Mouse (Mus musculus) small intestine, adult 2 months (tissue): ENCODE data around the gene Abce1. TPM values are rescaled to one million over a fixed set of nuclear protein-coding genes. Genes with fewer than 3 reads are reported as not detected.
"Not testable (repeated sequence)": the region's sequence is repeated elsewhere in the genome, so short reads cannot be mapped to it uniquely, and the experiment has no call there.

Experiments
- H3K27ac ChIP-seq: fragments of 200-500 bp; 2 replicates; pipeline ENCODE4 v1.5.1; 2012; ENCODE audit warnings: low read depth, low read length, control low read depth, inconsistent platforms; ENCODE audit not compliant: insufficient read depth
- H3K27me3 ChIP-seq: fragments of 200-500 bp; 2 replicates; pipeline ENCODE4 v1.6.1; 2012; ENCODE audit warnings: mild to moderate bottlenecking, moderate library complexity, low read length, inconsistent platforms; ENCODE audit not compliant: control insufficient read depth, insufficient read depth
- H3K36me3 ChIP-seq: fragments of 200-500 bp; 2 replicates; pipeline ENCODE4 v1.6.1; 2012; ENCODE audit warnings: mild to moderate bottlenecking, low read length, control low read depth, inconsistent platforms; ENCODE audit not compliant: control insufficient read depth, insufficient read depth
- H3K4me1 ChIP-seq: fragments of 200-500 bp; 2 replicates; pipeline ENCODE4 v1.6.1; 2012; ENCODE audit warnings: low read length, inconsistent platforms, mixed read lengths; ENCODE audit not compliant: control insufficient read depth, insufficient read depth, insufficient read length
- H3K4me3 ChIP-seq: fragments of 200-500 bp; 2 replicates; pipeline ENCODE4 v1.5.1; 2012; ENCODE audit warnings: low read depth, mild to moderate bottlenecking, control low read depth, inconsistent platforms, low read length, moderate library complexity
- CTCF ChIP-seq: fragments of 200-500 bp; IDR thresholded peaks from 2 replicates; pipeline ENCODE4 v1.5.1; 2012; ENCODE audit warnings: low read depth, mild to moderate bottlenecking, control low read depth, inconsistent platforms, low read length, moderate library complexity, mixed read lengths; ENCODE audit not compliant: insufficient replicate concordance, insufficient read length; ENCODE audit errors: extremely low read depth
- POLR2A ChIP-seq: fragments of 200-500 bp; IDR thresholded peaks from 2 replicates; pipeline ENCODE4 v1.6.1; 2012; ENCODE audit warnings: low read depth, mild to moderate bottlenecking, control low read depth, inconsistent platforms, low read length, moderate library complexity
- WGBS: fragments of 180-500 bp; shearing (Covaris S2); methylation state at CpG from one replicate; pipeline ENCODE4 v1.1.7; 2018; 5-methylcytosine and 5-hydroxymethylcytosine counted together
- polyA plus RNA-seq: library from polyadenylated mRNA; depleted of rRNA; stranded (reverse); fragments of >200 nt; gene quantifications from 2 replicates; pipeline ENCODE4 v1.2.3, GENCODE M21; 2012

Abce1 gene
- polyA plus RNA-seq, 1 experiment: 2.6 TPM

DNA sequence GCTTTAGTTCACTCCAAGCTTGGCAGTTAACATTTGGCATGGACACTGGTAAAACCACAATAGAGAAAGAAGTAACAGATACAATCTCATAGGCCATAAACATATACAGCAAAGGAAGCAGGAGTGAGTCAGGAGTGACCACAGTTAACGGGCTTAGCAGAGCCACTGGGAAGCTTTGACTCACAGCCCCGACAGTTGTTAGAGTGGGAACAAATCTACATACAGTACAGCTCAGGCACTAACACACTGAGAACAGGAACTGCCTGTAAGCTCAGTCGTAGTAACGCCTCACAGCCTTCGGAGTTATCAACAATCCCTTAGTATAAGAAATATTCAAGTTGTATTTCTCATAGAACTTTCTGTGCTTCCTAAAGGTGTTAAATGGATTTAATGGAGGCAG is 32.5 kb downstream of the Abce1 start:
- WGBS: 71% methylated on average over 5 of the region's 5 CpGs
- no peak for TF ChIP-seq CTCF
- no peak for TF ChIP-seq POLR2A
- Histone ChIP-seq H3K27me3 (no peaks in the 10 kb centered on the region; the same call in 1 of the 2 replicates), H3K4me3 (no peak overlapping the region), H3K27ac (no peak overlapping the region), H3K4me1 (peaks cover 2% of the 10 kb centered on the region), H3K36me3 (peaks cover 9% of the 10 kb centered on the region)

DNA sequence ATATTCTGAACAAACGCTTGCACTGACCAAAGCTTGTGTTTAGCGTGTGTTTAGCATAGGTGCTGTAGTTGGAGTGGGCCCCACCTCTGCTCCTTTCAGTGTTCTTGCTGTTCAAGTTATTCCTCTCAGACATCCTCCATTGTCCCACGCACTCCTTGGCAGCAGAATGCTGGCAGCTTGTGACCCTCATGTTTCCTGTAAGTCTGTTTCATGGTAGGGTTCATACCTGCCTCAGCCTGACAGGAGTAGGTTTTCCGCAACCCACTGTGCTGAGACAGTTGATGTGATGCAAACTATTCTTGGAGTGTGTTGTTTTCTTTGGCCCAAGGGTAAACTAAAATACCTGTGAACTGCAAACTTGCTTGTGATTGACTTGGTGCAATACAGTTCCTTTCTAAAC is 35.1 kb downstream of the Abce1 start:
- WGBS: 89% methylated on average over 4 of the region's 4 CpGs
- TF ChIP-seq CTCF: no peak
- no peak for TF ChIP-seq POLR2A

DNA sequence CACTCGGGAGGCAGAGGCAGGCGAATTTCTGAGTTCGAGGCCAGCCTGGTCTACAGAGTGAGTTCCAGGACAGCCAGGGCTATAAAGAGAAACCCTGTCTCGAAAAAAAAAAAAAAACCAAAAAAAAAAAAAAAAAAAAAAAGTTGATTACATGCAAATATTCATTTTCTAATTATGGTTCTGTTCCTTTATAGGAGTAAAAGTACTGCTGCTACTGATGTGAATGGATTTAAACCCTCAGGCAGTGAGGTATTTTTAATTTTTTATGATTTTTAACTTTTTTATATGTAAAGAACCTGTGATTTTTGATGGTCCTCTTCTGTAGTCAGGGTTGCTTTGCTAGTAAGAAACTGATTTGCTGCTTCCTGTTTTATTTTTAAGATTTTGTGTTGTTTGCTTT is 52.8 kb downstream of the Abce1 start:
- WGBS: 74% methylated on average over 4 of the region's 4 CpGs
- H3K36me3 ChIP-seq: peaks cover 48% of the 10 kb centered on the region
- not testable (repeated sequence) for H3K4me1 ChIP-seq, H3K27ac ChIP-seq, H3K4me3 ChIP-seq, H3K27me3 ChIP-seq

More for the DNA sequence above, 35.1 kb downstream of the Abce1 start:
- Histone ChIP-seq H3K27ac (no peak overlapping the region), H3K27me3 (no peaks in the 10 kb centered on the region; the same call in 1 of the 2 replicates), H3K4me1 (peaks cover 2% of the 10 kb centered on the region), H3K36me3 (peaks cover 24% of the 10 kb centered on the region), H3K4me3 (no peak overlapping the region)

DNA sequence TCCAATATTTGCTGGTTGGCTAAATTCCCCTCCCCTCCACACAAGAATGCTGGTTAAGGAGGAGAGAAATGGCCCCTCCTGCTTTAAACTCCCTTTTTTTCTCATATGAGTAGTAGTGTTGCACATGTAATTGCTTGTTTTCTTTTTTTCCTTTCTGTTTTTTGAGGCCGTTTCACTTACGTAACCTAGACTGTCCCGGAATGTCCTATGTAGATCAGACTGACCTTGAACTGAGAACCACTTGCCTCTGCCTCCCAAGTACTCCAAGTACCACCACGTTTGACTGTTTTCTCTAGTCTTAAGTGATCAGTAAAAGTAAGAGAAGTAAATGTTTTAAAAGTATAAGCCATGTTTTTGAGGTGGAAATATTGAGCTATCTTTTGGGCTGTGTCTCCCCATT is 57.8 kb downstream of the Abce1 start:
- no peaks in the 10 kb centered on the region for H3K4me1 ChIP-seq
- TF ChIP-seq POLR2A (no peak), CTCF (no peak)
- no peak overlapping the region for H3K27ac ChIP-seq
- no peak overlapping the region for H3K4me3 ChIP-seq
- no peaks in the 10 kb centered on the region for H3K27me3 ChIP-seq
- peaks cover 31% of the 10 kb centered on the region for H3K36me3 ChIP-seq
- 72% methylated on average over 4 of the region's 4 CpGs for WGBS

DNA sequence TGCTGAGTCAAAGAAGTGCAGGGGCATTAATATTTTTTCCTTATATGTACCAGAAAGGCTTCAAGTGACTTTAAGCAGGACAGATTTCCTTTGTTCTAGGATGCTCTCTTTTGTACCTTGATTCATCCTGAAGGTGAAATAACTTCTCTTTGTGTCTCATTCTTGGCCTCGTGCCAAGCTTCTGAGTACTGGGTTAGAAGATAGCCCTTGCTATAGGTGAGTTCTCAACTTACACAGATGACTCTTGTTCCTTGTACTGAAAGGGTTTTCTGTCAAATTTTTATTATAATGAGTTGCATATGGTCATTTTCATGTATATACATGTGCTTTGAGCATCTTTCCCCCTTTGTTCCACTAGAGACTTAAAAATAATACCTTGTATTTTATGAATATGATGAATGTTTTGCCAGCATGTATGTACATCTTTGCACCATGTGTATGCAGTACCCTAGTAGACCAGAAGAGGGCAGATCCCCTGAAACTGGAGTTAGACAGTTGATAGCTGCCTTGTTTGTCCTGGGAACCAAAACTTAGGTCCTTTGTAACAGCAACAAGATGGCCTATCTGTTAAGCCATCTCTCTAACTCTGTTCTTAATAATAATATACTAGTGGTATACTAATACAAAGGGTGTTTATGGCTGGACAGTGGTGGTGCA is 61.3 kb downstream of the Abce1 start:
- Histone ChIP-seq H3K4me1 (no peaks in the 10 kb centered on the region), H3K27me3 (no peaks in the 10 kb centered on the region), H3K4me3 (no peak overlapping the region), H3K36me3 (peaks cover 21% of the 10 kb centered on the region), H3K27ac (no peak overlapping the region)
- no peak for TF ChIP-seq CTCF
- TF ChIP-seq POLR2A: no peak
- WGBS: 81% methylated on average over 1 of the region's 1 CpGs

DNA sequence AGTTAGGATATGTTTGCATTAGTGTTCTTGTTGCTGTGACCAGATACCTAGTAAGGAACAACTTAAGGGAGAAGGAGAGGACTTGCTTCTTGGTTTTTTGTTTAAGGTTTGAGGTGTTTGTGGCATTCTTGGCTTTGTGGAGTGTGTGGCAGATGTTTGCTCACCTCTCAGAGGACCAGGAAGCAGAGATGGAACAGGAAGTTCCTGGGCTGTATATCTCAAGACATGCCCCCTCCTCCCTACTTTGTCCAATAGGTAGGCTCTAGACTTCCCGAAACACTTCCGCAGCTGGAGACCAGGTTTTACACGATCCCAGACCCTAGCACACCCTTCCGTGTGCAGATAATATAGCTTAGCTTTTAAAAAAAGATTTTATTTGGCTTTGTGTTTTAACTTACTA is 62.0 kb downstream of the Abce1 start:
- H3K27me3 ChIP-seq: no peaks in the 10 kb centered on the region
- H3K27ac ChIP-seq: no peak overlapping the region
- TF ChIP-seq CTCF: no peak
- TF ChIP-seq POLR2A: no peak
- 92% methylated on average over 4 of the region's 4 CpGs for WGBS
- H3K4me3 ChIP-seq: no peak overlapping the region
- H3K4me1 ChIP-seq: no peaks in the 10 kb centered on the region
- H3K36me3 ChIP-seq: peaks cover 20% of the 10 kb centered on the region

DNA sequence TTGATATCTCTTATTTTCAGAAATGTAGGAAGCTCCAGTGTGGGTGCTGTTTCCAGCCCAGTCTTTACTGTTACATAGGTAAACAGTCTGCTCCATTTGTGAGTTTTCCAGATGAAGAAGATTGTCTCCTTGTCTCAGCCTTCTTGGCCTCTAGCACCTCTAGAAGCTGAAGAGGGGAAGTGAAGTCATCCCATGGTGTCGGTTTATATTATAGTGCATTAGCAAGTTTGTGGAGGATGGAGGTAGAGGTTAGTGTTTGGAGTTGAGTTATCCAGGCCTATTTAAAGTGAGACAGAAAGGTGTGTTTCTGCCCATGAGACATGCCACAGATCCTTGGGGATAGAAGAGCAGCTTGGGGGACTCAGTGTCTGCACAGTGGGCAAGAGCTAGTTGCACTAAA is 70.4 kb downstream of the Abce1 start:
- H3K4me1 ChIP-seq: no peaks in the 10 kb centered on the region
- WGBS: 18% methylated on average over 1 of the region's 1 CpGs
- no peak overlapping the region for H3K4me3 ChIP-seq

More for the DNA sequence above, 70.4 kb downstream of the Abce1 start:
- peaks cover 6% of the 10 kb centered on the region for H3K36me3 ChIP-seq
- H3K27me3 ChIP-seq: no peaks in the 10 kb centered on the region
- H3K27ac ChIP-seq: no peak overlapping the region
- TF ChIP-seq CTCF (no peak), POLR2A (no peak)
